Mouse (Mus musculus) cerebellum, adult 11-12 months (tissue): ENCODE measurements around the gene Ltb.

Experiments used
- DNase-seq: peaks from one replicate; pipeline ENCODE4 v3.0.0; 2022

Ltb gene

GRCm38 (mm10) chr17:35193881-35194843, at the start of gene Ltb:
Ltb (plus strand) TSS chr17:35194439.
- DNase-seq, result no peak

GRCm38 (mm10) chr17:35146139-35146538, 48.1 kb upstream of the Ltb start:
- DNase-seq, result no peak

GRCm38 (mm10) chr17:35147348-35147747, 46.9 kb upstream of the Ltb start:
- no peak for DNase-seq

- DNase-seq, result no peak
Measured at GRCm38 (mm10) chr17:35147922-35148639, 46.2 kb upstream of the Ltb start.

GRCm38 (mm10) chr17:35152121-35152520, 42.1 kb upstream of the Ltb start:
- DNase-seq, result no peak

- no peak for DNase-seq
Measured at GRCm38 (mm10) chr17:35153077-35153476, 41.2 kb upstream of the Ltb start.

- no peak for DNase-seq
Measured at GRCm38 (mm10) chr17:35153931-35154330, 40.3 kb upstream of the Ltb start.

GRCm38 (mm10) chr17:35154616-35155015, 39.6 kb upstream of the Ltb start:
- DNase-seq, result no peak

GRCm38 (mm10) chr17:35155451-35155850, 38.8 kb upstream of the Ltb start:
- no peak for DNase-seq

- no peak for DNase-seq
Measured at GRCm38 (mm10) chr17:35156461-35157200, 37.6 kb upstream of the Ltb start.

GRCm38 (mm10) chr17:35157254-35157653, 37.0 kb upstream of the Ltb start:
- peak; percentile 12 for DNase-seq

GRCm38 (mm10) chr17:35157661-35158175, 36.5 kb upstream of the Ltb start:
- DNase-seq, result no peak

- no peak for DNase-seq
Measured at GRCm38 (mm10) chr17:35158850-35159593, 35.2 kb upstream of the Ltb start.

GRCm38 (mm10) chr17:35159638-35160037, 34.6 kb upstream of the Ltb start:
- no peak for DNase-seq

- DNase-seq, result no peak
Measured at GRCm38 (mm10) chr17:35161421-35161820, 32.8 kb upstream of the Ltb start.

GRCm38 (mm10) chr17:35162121-35162520, 32.1 kb upstream of the Ltb start:
- no peak for DNase-seq

- peak; percentile 60 for DNase-seq
Measured at GRCm38 (mm10) chr17:35162730-35163129, 31.5 kb upstream of the Ltb start.

- peak; percentile 52 for DNase-seq
Measured at GRCm38 (mm10) chr17:35163326-35164081, 30.7 kb upstream of the Ltb start.

GRCm38 (mm10) chr17:35164218-35164567, 30.0 kb upstream of the Ltb start:
- no peak for DNase-seq

- peak; percentile 100 for DNase-seq
Measured at GRCm38 (mm10) chr17:35164568-35165450, 29.4 kb upstream of the Ltb start, which contains the start of gene Prrc2a. Prrc2a (minus strand) TSS chr17:35164897.
